ENCODE assay signal across 19 mouse cellular contexts in genomic region chr2:17515686-17516085, GRCm38 (mm10).
"Had no signal": no experiment of that assay in that cellular context is flagged by ENCODE, and none has a peak within 500 bp of the region (broad histone marks: within the 10 kb centered on the region; RNA-seq: fewer than 3 reads in every experiment).

No protein-coding gene starts in this region.

- H3K4me2 ChIP-seq: liver, embryonic 12.5 days; liver, embryonic 15.5 days; lung, embryonic 15.5 days had no signal

- H3K9me3 ChIP-seq: limb, embryonic 10.5 days; limb, embryonic 13.5 days; liver, embryonic 12.5 days; liver, embryonic 15.5 days; lung, embryonic 15.5 days; midbrain, embryonic 10.5 days had no signal

- H3K27me3 ChIP-seq: limb, embryonic 13.5 days; liver, embryonic 12.5 days; liver, embryonic 15.5 days; lung, embryonic 15.5 days; megakaryocyte, embryonic 14.5 days had no signal

- H3K9ac ChIP-seq: limb, embryonic 13.5 days; liver, embryonic 12.5 days; liver, embryonic 15.5 days; lung, embryonic 15.5 days had no signal

- DNase-seq: kidney, postnatal 14 days; kidney, postnatal 4 days; liver; lung, adult 18-20 months; lung, postnatal 10 days; lung, postnatal 36 days; midbrain, embryonic 14.5 days; right cerebral cortex, postnatal 4 days; thymus, adult 2 months; thymus, postnatal 14 days; thymus, postnatal 4 days had no signal

- H3K27ac ChIP-seq: limb, embryonic 10.5 days; limb, embryonic 13.5 days; liver, embryonic 12.5 days; liver, embryonic 15.5 days; midbrain, embryonic 10.5 days; stomach, postnatal 0 days had no signal

- H3K4me3 ChIP-seq: limb, embryonic 10.5 days; limb, embryonic 13.5 days; liver, embryonic 12.5 days; liver, embryonic 15.5 days; lung, embryonic 15.5 days; megakaryocyte, embryonic 14.5 days; midbrain, embryonic 10.5 days had no signal

- H3K4me1 ChIP-seq: limb, embryonic 10.5 days; liver, embryonic 12.5 days; liver, embryonic 15.5 days; megakaryocyte, embryonic 14.5 days; midbrain, embryonic 10.5 days had no signal

- H3K36me3 ChIP-seq: limb, embryonic 10.5 days; limb, embryonic 13.5 days; liver, embryonic 12.5 days; liver, embryonic 15.5 days; lung, embryonic 15.5 days; midbrain, embryonic 10.5 days had no signal

- ATAC-seq: liver, embryonic 12.5 days had no signal
